Mouse (Mus musculus) stomach, embryonic 14.5 days (tissue): Measurements from ENCODE around the gene Pdzd4. TPM values are rescaled to one million over a fixed set of nuclear protein-coding genes. Genes with fewer than 3 reads are reported as not detected.

Source experiments
- ATAC-seq: fragments of 200-750 bp; cut with Nextera tagmentation; 2 replicates; pipeline ENCODE4 v1.8.0; 2017; ENCODE audit warnings: low read depth, moderate TSS enrichment; ENCODE audit not compliant: insufficient number of reproducible peaks, insufficient read depth, low FRiP score
- H3K27ac ChIP-seq: fragments of 300-500 bp; sonication (generic); 2 replicates; pipeline ENCODE4 v1.5.1; 2014; ENCODE audit warnings: mild to moderate bottlenecking, low read length, moderate library complexity, mixed read lengths
- H3K27me3 ChIP-seq: fragments of 300-500 bp; sonication (generic); 2 replicates; pipeline ENCODE4 v1.6.1; 2014; ENCODE audit warnings: low read length, control low read depth, mixed read lengths; ENCODE audit not compliant: control insufficient read depth, insufficient read depth
- H3K36me3 ChIP-seq: fragments of 300-500 bp; sonication (generic); 2 replicates; pipeline ENCODE4 v1.6.1; 2014; ENCODE audit warnings: mild to moderate bottlenecking, control low read depth, low read length, moderate library complexity, mixed read lengths; ENCODE audit not compliant: control insufficient read depth, insufficient read depth
- H3K4me1 ChIP-seq: fragments of 300-500 bp; sonication (generic); 2 replicates; pipeline ENCODE4 v1.6.1; 2014; ENCODE audit warnings: low read length, control low read depth, mixed read lengths; ENCODE audit not compliant: control insufficient read depth, insufficient read depth
- H3K4me2 ChIP-seq: fragments of 300-500 bp; sonication (generic); replicated peaks from 2 replicates; pipeline ENCODE4 v1.6.1; 2014; ENCODE audit warnings: low read depth, low read length, control low read depth
- H3K4me3 ChIP-seq: fragments of 300-500 bp; sonication (generic); 2 replicates; pipeline ENCODE4 v1.5.1; 2014; ENCODE audit warnings: low read depth, low read length, control low read depth
- H3K9ac ChIP-seq: fragments of 300-500 bp; sonication (generic); replicated peaks from 2 replicates; pipeline ENCODE4 v1.6.1; 2014; ENCODE audit warnings: low read depth, mild to moderate bottlenecking, control low read depth, low read length, moderate library complexity, mixed read lengths
- H3K9me3 ChIP-seq: fragments of 300-500 bp; sonication (generic); 2 replicates; pipeline ENCODE4 v1.6.1; 2016; ENCODE audit warnings: low read depth, low read length, control low read depth; ENCODE audit not compliant: control insufficient read depth
- WGBS: fragments of 180-500 bp; shearing (Covaris S2); extraction: QIAGEN DNeasy Blood & Tissue Kit; methylation state at CpG from one replicate; pipeline ENCODE4 v1.1.7; 2014; 5-methylcytosine and 5-hydroxymethylcytosine counted together
- polyA plus RNA-seq: library from polyadenylated mRNA; unstranded; fragments of >200 nt; fragmentation: Nextera tagmentation; extraction: Ambion mirVana; gene quantifications from 2 replicates; pipeline ENCODE4 v1.2.1, GENCODE M21; 2014

The Pdzd4 gene
- polyA plus RNA-seq, 1 experiment from 2014 or later = 1.6 TPM

DNA sequence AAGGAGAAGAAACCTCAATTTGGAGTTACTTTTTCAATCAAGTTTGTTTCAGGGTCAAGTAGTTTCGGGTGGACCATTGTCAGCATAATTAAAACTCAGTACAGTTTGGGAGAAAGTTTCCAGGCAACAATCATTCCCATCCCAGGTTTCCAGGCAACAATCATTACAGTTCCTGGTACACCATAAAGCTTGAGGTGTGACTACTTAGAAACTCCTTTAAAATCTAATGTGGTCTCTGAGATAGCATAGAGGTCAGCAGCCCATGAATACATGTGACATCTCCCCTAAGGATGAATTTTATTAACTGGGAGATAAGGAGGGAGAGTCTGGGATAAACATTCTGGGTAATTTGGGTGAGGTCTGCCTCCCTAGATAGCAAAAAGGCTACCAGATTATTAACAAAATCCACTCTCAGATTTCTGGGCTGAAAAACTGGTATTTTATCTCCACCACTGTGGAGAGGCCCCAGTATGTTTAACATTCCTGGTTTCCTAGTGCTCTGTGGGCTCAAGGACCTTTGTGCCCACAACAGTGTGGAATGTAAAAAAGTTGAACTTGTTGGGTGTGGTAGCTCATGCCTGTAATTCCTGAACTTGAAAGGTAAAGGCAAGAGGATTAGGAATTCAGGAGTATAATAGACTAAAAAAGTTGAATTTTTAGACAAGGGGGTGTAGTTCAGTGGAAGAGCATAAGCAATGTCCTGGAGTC lies 79.8 kb downstream of the Pdzd4 start:
- Histone ChIP-seq H3K27me3 (no peaks in the 10 kb centered on the region), H3K4me2 (no peak overlapping the region), H3K36me3 (no peaks in the 10 kb centered on the region), H3K9me3 (no peaks in the 10 kb centered on the region), H3K9ac (no peak overlapping the region), H3K4me3 (no peak overlapping the region), H3K4me1 (no peaks in the 10 kb centered on the region), H3K27ac (no peak overlapping the region)
- ATAC-seq = 0 out of 2 replicates have a peak, but pooled peaks have one; percentile 42
- 70% methylated on average over 1 of the region's 1 CpGs for WGBS

Other genes starting within 250 kb of the Pdzd4 start
- 5.0 and 7.3 TPM in 2 replicates for gene Dusp9, start 185.6 kb downstream of the Pdzd4 start, polyA plus RNA-seq
- gene Pnck, start 164.9 kb downstream of the Pdzd4 start, polyA plus RNA-seq = 27.0 and 27.7 TPM in 2 replicates
- 11.0 and 12.2 TPM in 2 replicates for gene Slc6a8, start 151.8 kb downstream of the Pdzd4 start, polyA plus RNA-seq
- gene Bcap31, start 108.8 kb downstream of the Pdzd4 start, polyA plus RNA-seq = 254 and 260 TPM in 2 replicates
- 19.2 and 19.6 TPM in 2 replicates for gene Abcd1, start 108.4 kb downstream of the Pdzd4 start, polyA plus RNA-seq
- gene Plxnb3, start 67.9 kb downstream of the Pdzd4 start, polyA plus RNA-seq = 0.59 and 0.78 TPM in 2 replicates
- 2.3 and 2.7 TPM in 2 replicates for gene Srpk3, start 50.6 kb downstream of the Pdzd4 start, polyA plus RNA-seq
- gene Idh3g, start 38.1 kb downstream of the Pdzd4 start, polyA plus RNA-seq = 217 and 238 TPM in 2 replicates
- gene Ssr4, start 37.9 kb downstream of the Pdzd4 start, polyA plus RNA-seq = 227 and 236 TPM in 2 replicates
- gene Avpr2, start 67.1 kb upstream of the Pdzd4 start, polyA plus RNA-seq = not detected in 2 replicates
- 12.1 and 13.5 TPM in 2 replicates for gene L1cam, start 71.1 kb upstream of the Pdzd4 start, polyA plus RNA-seq
- 3.0 and 3.2 TPM in 2 replicates for gene Arhgap4, start 96.9 kb upstream of the Pdzd4 start, polyA plus RNA-seq
- gene Naa10, start 97.0 kb upstream of the Pdzd4 start, polyA plus RNA-seq = 126 and 137 TPM in 2 replicates
- 38.6 and 43.9 TPM in 2 replicates for gene Renbp, start 105.9 kb upstream of the Pdzd4 start, polyA plus RNA-seq
- 73.9 and 80.1 TPM in 2 replicates for gene Hcfc1, start 141.4 kb upstream of the Pdzd4 start, polyA plus RNA-seq
- 52.7 and 58.5 TPM in 2 replicates for gene Irak1, start 198.9 kb upstream of the Pdzd4 start, polyA plus RNA-seq